Mouse (Mus musculus): ENCODE measurements around the gene Hist1h2bg.

The Hist1h2bg gene

DNA sequence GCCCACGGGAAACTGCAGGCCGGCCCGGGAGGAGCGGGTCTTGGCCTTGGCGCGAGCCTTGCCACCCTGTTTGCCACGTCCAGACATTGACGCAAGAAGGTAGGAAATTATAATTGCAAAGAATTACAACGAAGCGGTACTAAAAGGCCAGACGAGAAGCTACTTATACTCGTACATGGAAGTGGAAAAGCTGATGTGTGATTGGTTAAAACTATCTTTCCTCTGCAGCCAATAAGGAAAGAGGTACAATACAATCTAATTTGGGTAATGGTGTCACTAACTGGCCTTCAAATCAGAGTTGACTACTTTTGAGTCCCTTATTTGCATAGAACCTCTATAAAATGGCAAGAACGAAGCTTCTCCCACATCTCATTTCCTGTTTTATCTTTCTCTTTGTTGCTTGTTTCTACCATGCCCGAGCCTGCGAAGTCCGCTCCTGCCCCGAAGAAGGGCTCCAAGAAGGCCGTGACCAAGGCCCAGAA is at the start of gene Hist1h2bg, which contains the start of gene Hist1h2ae:
TSS of gene Hist1h2bg (plus strand) at position 375 of the 482 bp plus-strand sequence.
TSS of gene Hist1h2ae (minus strand) at position 199 of the 482 bp plus-strand sequence.
- DNase-seq (ENCODE audit: extremely low read depth, low read depth): peak; percentile 99

DNA sequence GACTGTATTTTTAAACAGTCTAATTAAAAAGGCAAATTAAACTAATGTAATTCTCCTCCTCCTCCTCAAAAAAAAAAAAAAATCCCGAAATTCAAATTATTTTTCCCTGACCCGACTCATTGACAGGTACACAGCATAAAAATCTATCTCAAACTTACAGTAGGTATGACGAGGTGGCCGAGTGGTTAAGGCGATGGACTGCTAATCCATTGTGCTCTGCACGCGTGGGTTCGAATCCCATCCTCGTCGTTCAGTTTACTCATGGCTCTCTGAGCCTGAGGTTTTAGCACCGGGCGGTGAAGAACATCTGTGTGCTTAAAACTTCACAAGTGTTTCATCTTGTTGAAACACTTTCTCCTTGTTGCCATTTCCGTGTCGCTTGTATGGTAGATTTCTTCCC is 49.5 kb upstream of the Hist1h2bg start:
- no peak for DNase-seq (ENCODE audit: extremely low read depth, low read depth)

- no peak for DNase-seq (ENCODE audit: extremely low read depth, low read depth)
Measured at GRCm38 (mm10) chr13:23523976-23524375, 47.2 kb upstream of the Hist1h2bg start.

DNA sequence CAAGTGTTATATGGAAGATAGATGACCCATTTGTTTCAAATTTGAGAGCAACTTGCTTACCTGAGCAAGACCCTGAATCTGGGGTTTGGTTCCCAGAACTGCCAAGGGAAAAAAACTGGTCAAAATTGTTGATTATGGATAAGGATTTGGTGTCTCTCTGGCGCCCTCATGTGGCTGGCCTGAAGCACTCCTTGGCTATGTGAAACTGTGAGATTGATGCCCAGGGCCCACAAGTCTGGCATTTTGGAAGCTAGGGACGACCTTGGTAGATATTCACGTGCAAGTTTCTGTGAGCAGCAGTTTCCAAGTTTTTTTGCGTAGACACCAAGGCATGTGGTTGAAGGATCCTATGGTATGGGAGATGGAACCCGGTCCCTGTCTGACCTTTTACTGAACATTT is 46.5 kb upstream of the Hist1h2bg start:
- peak; percentile 83 for DNase-seq (ENCODE audit: extremely low read depth, low read depth)

- DNase-seq (ENCODE audit: extremely low read depth, low read depth): no peak
Measured at GRCm38 (mm10) chr13:23525901-23526300, 45.3 kb upstream of the Hist1h2bg start.

- no peak for DNase-seq (ENCODE audit: extremely low read depth, low read depth)
Measured at GRCm38 (mm10) chr13:23526312-23526711, 44.9 kb upstream of the Hist1h2bg start.

- DNase-seq (ENCODE audit: extremely low read depth, low read depth): no peak
Measured at GRCm38 (mm10) chr13:23529005-23529404, 42.2 kb upstream of the Hist1h2bg start.

DNA sequence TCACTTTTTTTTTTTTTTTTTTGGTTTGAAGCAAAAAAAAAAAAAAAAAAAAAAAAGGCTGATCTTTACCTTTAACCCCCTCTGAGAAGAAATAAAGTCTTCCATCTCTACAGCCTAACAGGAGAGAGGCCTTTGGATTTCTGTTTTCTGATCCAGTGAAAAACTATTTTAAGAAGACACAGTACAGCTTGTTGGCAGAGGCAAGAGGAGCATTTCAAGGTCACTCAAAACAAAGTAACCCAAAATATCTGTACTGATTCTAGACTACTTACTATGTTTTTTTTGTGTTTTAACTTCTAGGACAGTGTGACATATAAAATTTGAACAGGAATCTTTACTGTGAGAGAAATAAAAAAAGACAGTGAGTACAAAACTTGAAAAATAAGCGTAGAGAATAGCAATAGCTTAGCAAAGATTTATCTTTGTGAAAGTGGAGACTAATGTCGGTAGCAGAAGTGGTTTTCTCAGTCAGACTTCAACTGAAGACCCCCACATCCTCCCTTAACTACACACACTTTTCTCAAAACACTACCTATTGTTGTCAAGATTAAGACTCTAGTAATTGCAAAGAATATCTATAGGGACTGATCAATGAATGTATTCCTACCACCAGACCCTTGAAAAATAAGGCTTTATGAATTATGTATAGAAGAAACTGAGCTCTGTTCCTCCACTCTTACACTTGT is 41.6 kb upstream of the Hist1h2bg start:
- no peak for DNase-seq (ENCODE audit: extremely low read depth, low read depth)

DNA sequence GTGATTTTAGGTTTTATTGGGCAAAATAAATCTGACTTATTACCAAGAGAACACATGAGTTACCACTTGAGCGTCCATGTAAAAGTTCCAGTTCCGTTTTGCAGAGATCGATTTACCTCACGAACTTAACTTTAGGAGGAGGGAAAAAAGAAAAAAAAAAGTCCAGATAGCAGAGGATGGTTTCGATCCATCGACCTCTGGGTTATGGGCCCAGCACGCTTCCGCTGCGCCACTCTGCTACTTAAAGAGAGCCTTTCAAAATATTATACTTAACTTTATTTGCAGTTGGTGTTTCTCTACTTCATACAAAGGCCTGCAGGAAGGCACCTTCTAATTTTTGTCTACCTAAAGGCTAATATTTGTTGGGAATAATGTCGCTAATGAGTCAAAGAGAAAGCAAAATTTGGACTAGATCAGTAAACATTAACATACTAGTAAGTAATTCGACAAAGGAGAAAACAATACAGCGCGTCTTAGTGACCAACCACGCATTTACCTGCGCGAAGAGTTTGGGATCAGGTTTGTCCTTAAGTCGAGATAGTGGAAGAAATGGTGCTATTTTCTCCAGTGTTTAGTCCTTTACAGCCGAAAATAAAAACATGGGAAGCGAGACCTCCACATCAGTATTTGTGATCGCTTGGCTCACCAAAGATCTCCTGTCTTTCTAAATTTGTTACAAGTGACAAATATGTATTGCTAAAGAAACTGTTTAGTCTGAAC is 40.9 kb upstream of the Hist1h2bg start:
- DNase-seq (ENCODE audit: extremely low read depth, low read depth): no peak

DNA sequence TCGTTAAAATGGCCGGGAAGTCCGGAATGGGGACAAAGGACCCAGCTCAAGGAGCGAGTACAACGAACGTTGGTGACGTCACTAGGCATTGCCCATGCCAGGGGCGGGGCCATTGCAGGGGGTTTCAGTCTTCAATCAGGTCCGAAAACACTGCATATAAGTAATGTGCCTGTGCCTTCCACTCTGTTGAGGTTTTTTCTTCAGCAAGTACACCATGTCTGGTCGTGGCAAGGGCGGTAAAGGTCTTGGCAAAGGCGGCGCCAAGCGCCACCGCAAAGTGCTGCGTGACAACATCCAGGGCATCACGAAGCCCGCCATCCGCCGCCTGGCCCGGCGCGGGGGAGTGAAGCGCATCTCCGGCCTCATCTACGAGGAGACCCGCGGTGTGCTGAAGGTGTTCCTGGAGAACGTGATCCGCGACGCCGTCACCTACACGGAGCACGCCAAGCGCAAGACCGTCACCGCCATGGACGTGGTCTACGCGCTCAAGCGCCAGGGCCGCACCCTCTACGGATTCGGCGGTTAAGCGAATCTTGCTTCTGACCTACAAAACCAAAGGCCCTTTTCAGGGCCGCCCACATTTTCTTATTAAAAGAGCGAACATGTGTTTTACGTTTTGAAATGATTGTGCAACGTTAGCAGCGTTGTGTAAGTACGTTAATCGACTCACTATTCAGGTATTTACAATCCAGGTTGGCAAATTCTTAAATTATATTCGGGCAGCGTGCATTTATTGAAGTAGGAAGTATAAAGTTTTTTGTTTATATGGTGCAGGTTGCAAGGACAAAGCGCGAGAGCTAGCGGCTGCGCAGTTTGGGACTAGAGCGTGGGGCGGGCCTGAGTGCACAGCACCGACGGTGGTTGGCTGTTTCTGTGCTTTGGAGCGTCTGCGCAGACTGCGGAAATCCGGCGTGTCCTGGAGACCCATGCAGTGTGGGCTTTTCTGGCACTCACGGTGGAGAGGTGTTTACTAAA is 40.0 kb upstream of the Hist1h2bg start, which contains the start of gene Hist1h4h:
TSS of gene Hist1h4h (plus strand) at position 150 of the 975 bp plus-strand sequence.
- peak; percentile 95 for DNase-seq (ENCODE audit: extremely low read depth, low read depth)

DNA sequence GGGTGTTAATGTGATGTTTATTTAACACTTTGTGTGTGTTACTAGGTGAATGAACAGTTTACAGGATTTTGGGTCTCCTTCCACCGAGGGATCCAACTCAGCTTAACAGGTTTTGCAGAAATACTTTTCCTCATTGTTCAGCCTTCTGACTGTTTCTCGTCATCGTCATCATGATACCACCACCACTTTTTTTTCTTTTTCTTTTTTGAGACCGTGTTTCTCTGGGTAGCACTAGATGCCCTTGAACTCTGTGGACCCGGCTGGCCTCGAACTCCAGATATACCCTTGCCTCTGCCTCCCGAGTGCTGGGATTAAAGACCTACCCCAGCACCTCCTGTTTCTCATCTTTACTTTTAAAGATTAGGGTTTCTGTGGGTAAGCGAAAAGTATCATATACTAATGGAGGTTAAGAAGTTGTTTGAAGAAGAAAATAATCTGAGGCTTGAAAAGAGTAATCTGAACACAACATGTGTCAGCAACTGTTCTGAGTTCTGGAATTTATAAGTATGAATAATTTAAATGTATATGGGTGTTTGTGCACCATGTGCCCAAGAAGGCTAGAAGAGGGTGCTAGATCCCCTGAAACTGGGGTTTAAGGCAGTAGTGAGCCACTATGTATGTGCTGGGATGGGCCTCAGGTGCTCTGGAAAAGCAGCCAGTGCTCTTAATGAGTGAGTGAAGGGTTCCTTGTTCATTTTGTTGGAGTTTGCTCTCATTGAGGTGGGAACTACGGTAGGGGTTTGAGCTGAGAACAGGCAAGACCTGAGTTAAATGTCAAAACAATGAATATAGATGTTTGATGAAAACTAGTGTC is 38.7 kb upstream of the Hist1h2bg start:
- no peak for DNase-seq (ENCODE audit: extremely low read depth, low read depth)

GRCm38 (mm10) chr13:23533560-23534367 is 37.4 kb upstream of the Hist1h2bg start, which contains the start of gene Hist1h2af:
TSS of gene Hist1h2af (plus strand) at chr13:23533906.
- DNase-seq (ENCODE audit: extremely low read depth, low read depth): peak; percentile 98

GRCm38 (mm10) chr13:23534368-23535131 is 36.6 kb upstream of the Hist1h2bg start:
- DNase-seq (ENCODE audit: extremely low read depth, low read depth): no peak

DNA sequence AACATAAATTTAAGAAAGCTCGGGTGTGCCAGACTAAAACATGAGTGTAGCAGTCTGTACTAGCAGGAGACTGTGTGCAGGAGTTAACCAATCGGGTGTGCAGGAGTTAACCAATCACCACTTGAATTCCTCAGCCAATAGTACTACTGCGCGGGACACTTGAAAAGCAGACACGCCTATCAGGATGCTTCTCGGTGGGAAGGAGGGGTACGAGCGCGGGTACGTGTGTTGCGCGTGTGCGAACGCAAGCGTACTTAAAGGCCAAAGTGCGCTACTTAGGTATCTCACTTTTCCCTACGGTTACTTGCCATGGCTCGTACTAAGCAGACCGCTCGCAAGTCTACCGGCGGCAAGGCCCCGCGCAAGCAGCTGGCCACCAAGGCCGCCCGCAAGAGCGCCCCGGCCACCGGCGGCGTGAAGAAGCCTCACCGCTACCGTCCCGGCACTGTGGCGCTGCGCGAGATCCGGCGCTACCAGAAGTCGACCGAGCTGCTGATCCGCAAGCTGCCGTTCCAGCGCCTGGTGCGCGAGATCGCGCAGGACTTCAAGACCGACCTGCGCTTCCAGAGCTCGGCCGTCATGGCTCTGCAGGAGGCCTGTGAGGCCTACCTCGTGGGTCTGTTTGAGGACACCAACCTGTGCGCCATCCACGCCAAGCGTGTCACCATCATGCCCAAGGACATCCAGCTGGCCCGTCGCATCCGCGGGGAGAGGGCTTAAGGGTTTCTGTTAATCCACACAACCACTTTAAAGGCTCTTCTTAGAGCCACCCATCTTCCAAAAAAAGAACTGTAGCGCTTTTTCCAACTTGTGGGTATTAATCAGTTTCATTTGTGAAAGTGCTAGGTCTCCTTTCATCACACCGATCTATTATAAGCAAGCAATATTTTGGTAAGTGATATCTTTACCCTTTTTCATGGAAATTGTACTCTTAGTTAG is 35.8 kb upstream of the Hist1h2bg start, which contains the start of gene Hist1h3g:
TSS of gene Hist1h3g (plus strand) at position 286 of the 939 bp plus-strand sequence.
- peak; percentile 99 for DNase-seq (ENCODE audit: extremely low read depth, low read depth)

DNA sequence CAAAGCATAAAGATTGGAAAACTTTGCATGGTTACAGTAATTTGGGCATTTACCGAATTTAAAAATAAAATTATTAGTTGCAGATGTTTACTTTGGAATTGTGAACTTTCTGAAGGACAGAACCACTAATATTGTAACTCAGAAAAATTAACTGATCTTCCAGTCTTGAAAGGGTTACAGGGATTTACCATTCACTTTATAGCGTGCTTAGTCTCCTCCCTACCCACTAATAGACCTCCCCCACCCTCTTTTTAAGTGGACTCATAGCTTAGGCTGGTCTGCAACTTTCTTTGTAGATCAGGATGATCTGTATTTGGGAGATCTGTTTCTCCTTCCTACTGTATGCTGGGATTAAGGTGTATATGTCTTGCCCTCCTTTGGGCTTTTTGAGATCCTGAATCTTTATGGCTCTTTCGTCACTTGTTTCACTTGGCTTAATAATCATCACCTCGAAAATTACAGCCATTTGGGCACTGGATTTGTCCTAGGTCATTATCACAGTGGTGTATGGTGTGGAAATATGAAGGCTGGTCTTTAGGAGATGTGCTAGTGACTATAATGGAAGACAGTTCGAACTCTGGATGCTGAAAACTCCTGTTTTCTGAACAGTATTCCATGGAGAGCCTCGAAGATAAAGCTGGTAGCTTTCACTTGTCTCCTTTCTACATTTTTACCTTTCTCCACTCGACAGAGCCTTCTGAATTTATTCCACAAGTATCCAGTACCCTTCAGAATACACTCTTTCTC is 34.9 kb upstream of the Hist1h2bg start:
- no peak for DNase-seq (ENCODE audit: extremely low read depth, low read depth)

DNA sequence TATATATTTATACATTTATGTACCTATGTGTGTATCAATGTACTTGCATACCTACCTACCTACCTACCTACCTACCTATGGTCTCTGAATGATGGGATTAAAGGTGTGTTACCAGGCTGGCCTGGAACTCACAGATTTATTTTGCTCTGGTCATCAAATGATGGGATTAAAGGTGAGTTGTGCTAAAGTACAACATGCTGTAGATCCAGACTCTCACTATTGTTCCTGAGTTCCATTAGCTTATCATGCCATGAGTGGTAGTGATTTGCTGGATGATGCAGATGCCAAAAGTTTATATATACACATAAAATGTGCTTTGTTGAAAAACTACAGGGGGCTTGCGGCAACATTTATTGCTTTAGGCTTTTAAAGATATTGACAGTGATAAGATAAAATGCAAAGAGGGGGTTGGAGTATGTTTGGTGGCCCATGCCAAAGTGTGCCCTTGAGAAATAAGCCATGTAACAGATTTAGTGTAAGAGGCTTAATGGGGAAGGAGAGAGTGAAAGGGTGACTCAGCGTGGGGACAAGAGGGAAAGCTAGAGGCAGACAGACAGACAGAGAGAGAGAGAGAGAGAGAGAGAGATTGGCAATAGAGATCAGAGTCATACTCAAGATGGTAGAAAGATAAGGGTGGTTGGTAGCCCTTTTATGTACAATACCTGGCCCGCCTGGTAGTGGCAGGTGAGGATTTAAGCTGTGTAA is 34.0 kb upstream of the Hist1h2bg start:
- no peak for DNase-seq (ENCODE audit: extremely low read depth, low read depth)
